Mouse (Mus musculus) stomach, postnatal 0 days (tissue): Measurements from ENCODE around the gene Gna14.

Experiments used
- CTCF ChIP-seq: IDR thresholded peaks from 2 replicates; pipeline ENCODE4 v1.5.1; 2016; ENCODE audit warnings: antibody characterized with exemption, low read depth, mild to moderate bottlenecking, moderate library complexity
- EP300 ChIP-seq: optimal IDR thresholded peaks from 2 replicates; pipeline ENCODE3; 2016; ENCODE audit warnings: antibody characterized with exemption

GRCm38 (mm10) chr19:16446612-16447011 lies 11.1 kb downstream of the Gna14 start:
- TF ChIP-seq EP300, result no peak
- TF ChIP-seq CTCF, result no peak
